Mouse (Mus musculus): ENCODE results near the gene Efna1. TPM values are rescaled to one million over a fixed set of nuclear protein-coding genes. Genes with fewer than 3 reads are reported as not detected.

Efna1 gene
- polyA plus RNA-seq (2012; rRNA removed): 25.4 and 26.7 TPM in 2 replicates

DNA sequence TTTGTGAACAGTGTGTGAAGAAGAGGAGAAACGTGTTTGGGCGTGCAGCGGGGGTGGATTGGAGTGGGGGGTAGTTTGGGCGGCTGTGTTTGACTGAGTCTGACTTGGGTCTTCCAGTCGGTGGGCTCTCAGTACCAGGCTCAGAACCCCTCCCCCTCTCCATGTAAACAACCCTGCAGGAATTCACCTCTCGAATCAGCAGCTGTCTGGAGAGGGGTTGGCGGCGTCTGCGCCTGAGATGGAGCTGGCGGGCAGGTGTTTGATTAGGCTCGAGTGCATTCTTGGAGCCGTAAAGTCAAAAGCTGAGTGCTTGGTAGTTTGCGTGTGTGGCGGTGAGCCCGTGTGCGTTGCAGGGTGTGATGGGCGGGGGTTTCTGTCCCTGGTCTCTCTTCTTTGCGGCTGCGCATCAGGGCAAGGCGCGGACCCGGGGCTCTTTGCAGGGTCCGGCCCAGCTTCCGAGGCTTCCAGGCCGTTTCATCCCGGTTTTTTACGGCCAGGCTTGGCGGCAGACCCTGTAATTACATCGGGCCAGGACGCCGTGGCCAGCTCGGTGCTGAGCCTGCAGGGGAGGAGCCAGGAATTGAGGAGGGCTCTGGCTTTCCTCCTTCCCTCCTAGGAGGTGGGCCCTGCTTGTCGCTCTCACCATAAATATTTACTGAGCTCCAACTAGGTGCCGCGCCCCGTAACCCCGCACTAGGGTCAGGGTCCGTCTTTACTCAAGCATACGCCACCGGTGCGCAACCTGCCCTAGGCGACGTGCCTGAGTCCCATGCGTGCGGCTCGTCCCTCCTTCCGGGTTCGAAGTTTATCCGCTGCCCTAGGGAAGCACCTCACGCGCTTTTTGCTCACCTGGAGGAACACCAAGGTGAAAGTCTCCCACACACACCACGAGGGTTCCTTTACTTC, at the start of gene Efna1:
Gene Efna1 (minus strand): TSS at position 537 of the 906 bp plus-strand sequence.

DNA sequence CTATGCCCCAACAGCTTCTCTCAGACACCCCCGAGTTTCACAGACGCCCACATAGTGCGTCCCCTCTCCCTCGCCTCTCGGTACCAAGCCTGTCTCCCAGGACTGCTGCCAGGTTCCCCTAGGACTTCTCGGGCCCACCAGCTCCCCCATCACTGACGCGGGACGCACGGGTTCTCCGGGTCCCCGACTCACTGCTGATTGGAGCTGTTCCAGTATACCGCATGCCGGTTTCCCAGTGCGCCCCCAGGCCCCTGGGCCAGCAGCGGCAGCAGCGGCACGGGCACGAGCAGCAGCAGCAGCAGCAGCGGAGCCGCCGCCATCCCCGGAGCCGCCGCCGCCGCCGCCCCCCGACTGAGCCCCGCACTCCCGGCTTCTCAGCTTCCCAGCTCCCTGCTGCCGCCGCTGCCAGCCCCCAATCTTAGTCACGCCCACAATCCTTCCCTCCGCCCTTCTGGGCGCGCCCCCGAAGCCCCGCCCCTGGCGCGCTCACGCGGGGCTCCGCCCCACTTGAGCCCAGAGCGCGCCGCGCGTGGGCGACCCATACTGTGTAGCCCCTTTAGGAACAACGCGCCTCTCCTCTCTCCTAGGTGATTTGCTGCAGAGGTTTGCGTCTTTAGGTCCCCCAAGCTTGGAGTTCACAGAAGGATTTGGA, 41.7 kb upstream of the Efna1 start, which contains the start of gene Efna3:
Gene Efna3 (minus strand): TSS at position 452 of the 652 bp plus-strand sequence.

GRCm38 (mm10) chr3:89270051-89270755, 10.7 kb downstream of the Efna1 start, which contains the start of gene Slc50a1:
Slc50a1 (minus strand) TSS chr3:89270570.

GRCm38 (mm10) chr3:89259076-89259475, 21.9 kb downstream of the Efna1 start, which contains the start of gene Dpm3:
Dpm3 (plus strand) TSS chr3:89259358.

GRCm38 (mm10) chr3:89246261-89247100, 34.5 kb downstream of the Efna1 start, which contains the start of gene Trim46:
Trim46 (minus strand) TSS chr3:89246309.

GRCm38 (mm10) chr3:89245688-89246171, 35.2 kb downstream of the Efna1 start, which contains the start of gene Krtcap2:
Krtcap2 (plus strand) TSS chr3:89245966.

GRCm38 (mm10) chr3:89228836-89229235, 52.1 kb downstream of the Efna1 start, which contains the start of gene Muc1:
Muc1 (plus strand) TSS chr3:89229057.

GRCm38 (mm10) chr3:89226900-89227299, 54.0 kb downstream of the Efna1 start, which contains the start of gene Mtx1:
Mtx1 (minus strand) TSS chr3:89227088.

Other genes starting within 250 kb of the Efna1 start
- gene Rusc1, start 187.8 kb downstream of the Efna1 start, polyA plus RNA-seq (2012; rRNA removed): 33.5 and 43.6 TPM in 2 replicates
- not detected in 2 replicates for gene Gm43738, start 180.0 kb downstream of the Efna1 start, polyA plus RNA-seq (2012; rRNA removed)
- gene Fdps, start 179.2 kb downstream of the Efna1 start, polyA plus RNA-seq (2012; rRNA removed): 111 and 125 TPM in 2 replicates
- gene Pklr, start 145.0 kb downstream of the Efna1 start, polyA plus RNA-seq (2012; rRNA removed): 52.9 and 76.0 TPM in 2 replicates
- 0.65 and 1.1 TPM in 2 replicates for gene Hcn3, start 120.9 kb downstream of the Efna1 start, polyA plus RNA-seq (2012; rRNA removed)
- 13.4 and 18.5 TPM in 2 replicates for gene Clk2, start 116.3 kb downstream of the Efna1 start, polyA plus RNA-seq (2012; rRNA removed)
- gene Scamp3, start 103.7 kb downstream of the Efna1 start, polyA plus RNA-seq (2012; rRNA removed): 74.0 and 74.9 TPM in 2 replicates
- 20.3 and 21.6 TPM in 2 replicates for gene Fam189b, start 98.0 kb downstream of the Efna1 start, polyA plus RNA-seq (2012; rRNA removed)
- 45.8 and 47.7 TPM in 2 replicates for gene Gba, start 78.2 kb downstream of the Efna1 start, polyA plus RNA-seq (2012; rRNA removed)
- gene Thbs3, start 66.0 kb downstream of the Efna1 start, polyA plus RNA-seq (2012; rRNA removed): 27.5 and 28.7 TPM in 2 replicates
- gene Mtx1, start 54.1 kb downstream of the Efna1 start, polyA plus RNA-seq (2012; rRNA removed): 108 and 129 TPM in 2 replicates
- gene Muc1, start 52.1 kb downstream of the Efna1 start, polyA plus RNA-seq (2012; rRNA removed): 698 and 860 TPM in 2 replicates
- gene Krtcap2, start 35.2 kb downstream of the Efna1 start, polyA plus RNA-seq (2012; rRNA removed): 227 and 292 TPM in 2 replicates
- gene Trim46, start 34.8 kb downstream of the Efna1 start, polyA plus RNA-seq (2012; rRNA removed): 12.7 and 15.7 TPM in 2 replicates
- gene Dpm3, start 21.8 kb downstream of the Efna1 start, polyA plus RNA-seq (2012; rRNA removed): 275 and 451 TPM in 2 replicates
- gene Slc50a1, start 10.6 kb downstream of the Efna1 start, polyA plus RNA-seq (2012; rRNA removed): 140 and 155 TPM in 2 replicates
- gene Efna3, start 41.8 kb upstream of the Efna1 start, polyA plus RNA-seq (2012; rRNA removed): 22.2 and 41.9 TPM in 2 replicates
- 5.6 and 17.9 TPM in 2 replicates for gene Efna4, start 56.9 kb upstream of the Efna1 start, polyA plus RNA-seq (2012; rRNA removed)
- 105 and 117 TPM in 2 replicates for gene Adam15, start 68.9 kb upstream of the Efna1 start, polyA plus RNA-seq (2012; rRNA removed)
- 0.84 and 1.1 TPM in 2 replicates for gene Dcst2, start 80.8 kb upstream of the Efna1 start, polyA plus RNA-seq (2012; rRNA removed)
- 0.03 and 0.13 TPM in 2 replicates for gene Dcst1, start 84.1 kb upstream of the Efna1 start, polyA plus RNA-seq (2012; rRNA removed)
- gene Zbtb7b, start 113.6 kb upstream of the Efna1 start, polyA plus RNA-seq (2012; rRNA removed): 85.6 and 92.0 TPM in 2 replicates
- 0.35 and 0.95 TPM in 2 replicates for gene Lenep, start 121.7 kb upstream of the Efna1 start, polyA plus RNA-seq (2012; rRNA removed)
- 12.9 and 14.3 TPM in 2 replicates for gene Flad1, start 130.7 kb upstream of the Efna1 start, polyA plus RNA-seq (2012; rRNA removed)
- gene Cks1b, start 137.2 kb upstream of the Efna1 start, polyA plus RNA-seq (2012; rRNA removed): 4.7 and 4.9 TPM in 2 replicates
- gene Shc1, start 137.3 kb upstream of the Efna1 start, polyA plus RNA-seq (2012; rRNA removed): 28.6 and 34.3 TPM in 2 replicates
- 53.2 and 125 TPM in 2 replicates for gene Pygo2, start 149.1 kb upstream of the Efna1 start, polyA plus RNA-seq (2012; rRNA removed)
- 37.4 and 38.3 TPM in 2 replicates for gene Pbxip1, start 155.6 kb upstream of the Efna1 start, polyA plus RNA-seq (2012; rRNA removed)
- gene Pmvk, start 173.4 kb upstream of the Efna1 start, polyA plus RNA-seq (2012; rRNA removed): 7.5 and 10.9 TPM in 2 replicates
- 2.5 and 4.8 TPM in 2 replicates for gene Kcnn3, start 239.0 kb upstream of the Efna1 start, polyA plus RNA-seq (2012; rRNA removed)